Mouse (Mus musculus): ENCODE measurements around the gene Scgb2b11.
"Not testable (repeated sequence)": the region's sequence is repeated elsewhere in the genome, so short reads cannot be mapped to it uniquely, and the experiment has no call there.

The Scgb2b11 gene

GRCm38 (mm10) chr7:32211045-32211444, at the start of gene Scgb2b11:
Scgb2b11 (minus strand) TSS chr7:32211145.
- DNase-seq (ENCODE audit: low spot score) = not testable (repeated sequence)

GRCm38 (mm10) chr7:32222540-32222939, 11.6 kb upstream of the Scgb2b11 start, which contains the start of gene Scgb1b11:
Scgb1b11 (plus strand) TSS chr7:32222840.
- not testable (repeated sequence) for DNase-seq (ENCODE audit: low spot score)

All from urinary bladder, postnatal 25 days (tissue).